Mouse (Mus musculus) intestine, embryonic 15.5 days (tissue): Measurements from ENCODE around the gene Nnmt. TPM values are rescaled to one million over a fixed set of nuclear protein-coding genes. Genes with fewer than 3 reads are reported as not detected.

Experiments used
- ATAC-seq: fragments of 200-750 bp; cut with Nextera tagmentation; 2 replicates; pipeline ENCODE4 v1.8.0; 2017; ENCODE audit warnings: moderate TSS enrichment, moderate library complexity
- H3K27ac ChIP-seq: fragments of 300-500 bp; sonication (generic); 2 replicates; pipeline ENCODE4 v1.5.1; 2015; ENCODE audit warnings: mild to moderate bottlenecking, inconsistent platforms
- H3K27me3 ChIP-seq: fragments of 300-500 bp; sonication (generic); replicated peaks from 2 replicates; pipeline ENCODE4 v1.6.1; 2015; ENCODE audit warnings: inconsistent platforms
- H3K36me3 ChIP-seq: fragments of 300-500 bp; sonication (generic); 2 replicates; pipeline ENCODE4 v1.6.1; 2015; ENCODE audit warnings: inconsistent platforms
- H3K4me1 ChIP-seq: fragments of 300-500 bp; sonication (generic); replicated peaks from 2 replicates; pipeline ENCODE4 v1.6.1; 2015; ENCODE audit warnings: inconsistent platforms
- H3K4me2 ChIP-seq: fragments of 300-500 bp; sonication (generic); replicated peaks from 2 replicates; pipeline ENCODE4 v1.6.1; 2015; ENCODE audit warnings: mild to moderate bottlenecking, inconsistent platforms
- H3K4me3 ChIP-seq: fragments of 300-500 bp; sonication (generic); replicated peaks from 2 replicates; pipeline ENCODE4 v1.5.1; 2015; ENCODE audit warnings: inconsistent platforms
- H3K9ac ChIP-seq: fragments of 300-500 bp; sonication (generic); 2 replicates; pipeline ENCODE4 v1.6.1; 2015; ENCODE audit warnings: inconsistent platforms
- H3K9me3 ChIP-seq: fragments of 300-500 bp; sonication (generic); 2 replicates; pipeline ENCODE4 v1.6.1; 2016; ENCODE audit warnings: inconsistent platforms
- WGBS: fragments of 180-500 bp; shearing (Covaris S2); methylation state at CpG from one replicate; pipeline ENCODE4 v1.1.7; 2015; 5-methylcytosine and 5-hydroxymethylcytosine counted together
- polyA plus RNA-seq: library from polyadenylated mRNA; unstranded; fragments of >200 nt; fragmentation: Nextera tagmentation; extraction: Ambion mirVana; gene quantifications from 2 replicates; pipeline ENCODE4 v1.2.1, GENCODE M21; 2015

Nnmt gene
- polyA plus RNA-seq, 1 experiment from 2014 or later, result 3.5 TPM

GRCm38 (mm10) chr9:48596924-48597323 lies 8.0 kb downstream of the Nnmt start:
- no peak overlapping the region for H3K4me3 ChIP-seq
- no peak overlapping the region for H3K9ac ChIP-seq
- H3K27ac ChIP-seq, result no peak overlapping the region
- no peaks in the 10 kb centered on the region for H3K27me3 ChIP-seq
- 47% methylated on average over 11 of the region's 11 CpGs for whole genome bisulfite sequencing
- no peaks in the 10 kb centered on the region for H3K36me3 ChIP-seq
- H3K4me2 ChIP-seq, result no peak overlapping the region
- H3K9me3 ChIP-seq, result no peaks in the 10 kb centered on the region
- ATAC-seq, result no peak
- no peaks in the 10 kb centered on the region for H3K4me1 ChIP-seq

GRCm38 (mm10) chr9:48593915-48594314 lies 11.0 kb downstream of the Nnmt start:
- Histone ChIP-seq H3K36me3 (no peaks in the 10 kb centered on the region), H3K9ac (no peak overlapping the region), H3K27ac (no peak overlapping the region), H3K9me3 (no peaks in the 10 kb centered on the region), H3K4me2 (no peak overlapping the region), H3K27me3 (no peaks in the 10 kb centered on the region), H3K4me1 (no peaks in the 10 kb centered on the region), H3K4me3 (no peak overlapping the region)
- WGBS, result 67% methylated on average over 8 of the region's 8 CpGs
- ATAC-seq, result no peak

- Histone ChIP-seq H3K4me2 (no peak overlapping the region), H3K9ac (no peak overlapping the region), H3K4me1 (no peaks in the 10 kb centered on the region), H3K36me3 (no peaks in the 10 kb centered on the region), H3K9me3 (no peaks in the 10 kb centered on the region), H3K27me3 (no peaks in the 10 kb centered on the region), H3K4me3 (no peak overlapping the region), H3K27ac (no peak overlapping the region)
- no peak for ATAC-seq
- 83% methylated on average over 4 of the region's 4 CpGs for WGBS
These were observed 14.3 kb downstream of the Nnmt start for GRCm38 (mm10) chr9:48590606-48591005.

- Histone ChIP-seq H3K36me3 (no peaks in the 10 kb centered on the region), H3K4me3 (no peak overlapping the region), H3K27me3 (no peaks in the 10 kb centered on the region), H3K4me2 (no peak overlapping the region), H3K9me3 (no peaks in the 10 kb centered on the region), H3K9ac (no peak overlapping the region), H3K4me1 (no peaks in the 10 kb centered on the region), H3K27ac (no peak overlapping the region)
- ATAC-seq, result no peak
- 12% methylated on average over 4 of the region's 4 CpGs for WGBS
These were observed 18.6 kb downstream of the Nnmt start for GRCm38 (mm10) chr9:48586332-48586731.

- no peak for ATAC-seq
- WGBS, result 85% methylated on average over 1 of the region's 1 CpGs
- no peak overlapping the region for H3K4me3 ChIP-seq
These were observed 24.1 kb downstream of the Nnmt start for GRCm38 (mm10) chr9:48580808-48581207.

GRCm38 (mm10) chr9:48562388-48562787 lies 42.6 kb downstream of the Nnmt start:
- Histone ChIP-seq H3K4me2 (no peak overlapping the region), H3K27ac (no peak overlapping the region), H3K9me3 (no peaks in the 10 kb centered on the region), H3K4me3 (no peak overlapping the region), H3K27me3 (no peaks in the 10 kb centered on the region), H3K9ac (no peak overlapping the region), H3K36me3 (no peaks in the 10 kb centered on the region), H3K4me1 (no peaks in the 10 kb centered on the region)
- WGBS, result 91% methylated on average over 5 of the region's 5 CpGs
- ATAC-seq, result no peak

More at GRCm38 (mm10) chr9:48580808-48581207, 24.1 kb downstream of the Nnmt start:
- Histone ChIP-seq H3K4me1 (no peaks in the 10 kb centered on the region), H3K9ac (no peak overlapping the region), H3K36me3 (no peaks in the 10 kb centered on the region), H3K27me3 (no peaks in the 10 kb centered on the region), H3K27ac (no peak overlapping the region), H3K4me2 (no peak overlapping the region), H3K9me3 (no peaks in the 10 kb centered on the region)

- WGBS, result 27% methylated on average over 4 of the region's 4 CpGs
- Histone ChIP-seq H3K4me3 (no peak overlapping the region), H3K9me3 (no peaks in the 10 kb centered on the region), H3K27ac (no peak overlapping the region), H3K9ac (no peak overlapping the region), H3K4me1 (no peaks in the 10 kb centered on the region), H3K27me3 (no peaks in the 10 kb centered on the region), H3K4me2 (no peak overlapping the region), H3K36me3 (no peaks in the 10 kb centered on the region)
- ATAC-seq, result no peak
These were observed 45.3 kb downstream of the Nnmt start for GRCm38 (mm10) chr9:48559482-48560139.

GRCm38 (mm10) chr9:48558637-48559036 lies 46.3 kb downstream of the Nnmt start:
- 71% methylated on average over 4 of the region's 4 CpGs for WGBS
- no peaks in the 10 kb centered on the region for H3K9me3 ChIP-seq
- H3K9ac ChIP-seq, result no peak overlapping the region
- H3K4me2 ChIP-seq, result no peak overlapping the region
- H3K36me3 ChIP-seq, result no peaks in the 10 kb centered on the region
- no peak for ATAC-seq
- no peaks in the 10 kb centered on the region for H3K4me1 ChIP-seq
- H3K27ac ChIP-seq, result no peak overlapping the region
- no peak overlapping the region for H3K4me3 ChIP-seq
- H3K27me3 ChIP-seq, result no peaks in the 10 kb centered on the region

GRCm38 (mm10) chr9:48549056-48549455 lies 55.9 kb downstream of the Nnmt start:
- no peak overlapping the region for H3K9ac ChIP-seq
- H3K27ac ChIP-seq, result no peak overlapping the region
- 72% methylated on average over 2 of the region's 2 CpGs for WGBS
- no peaks in the 10 kb centered on the region for H3K4me1 ChIP-seq
- ATAC-seq, result no peak
- H3K4me3 ChIP-seq, result no peak overlapping the region
- H3K27me3 ChIP-seq, result no peaks in the 10 kb centered on the region
- no peaks in the 10 kb centered on the region for H3K9me3 ChIP-seq
- no peak overlapping the region for H3K4me2 ChIP-seq
- H3K36me3 ChIP-seq, result no peaks in the 10 kb centered on the region

GRCm38 (mm10) chr9:48547233-48547632 lies 57.7 kb downstream of the Nnmt start:
- no peak for ATAC-seq
- H3K9me3 ChIP-seq, result no peaks in the 10 kb centered on the region
- H3K27me3 ChIP-seq, result no peaks in the 10 kb centered on the region
- no peak overlapping the region for H3K9ac ChIP-seq
- H3K4me1 ChIP-seq, result no peaks in the 10 kb centered on the region
- H3K36me3 ChIP-seq, result no peaks in the 10 kb centered on the region
- no peak overlapping the region for H3K4me2 ChIP-seq
- no peak overlapping the region for H3K4me3 ChIP-seq
- H3K27ac ChIP-seq, result no peak overlapping the region

Other genes starting within 250 kb of the Nnmt start
- 109 and 119 TPM in 2 replicates for gene Rexo2, start 124.5 kb downstream of the Nnmt start, polyA plus RNA-seq
- gene Rbm7, start 109.9 kb downstream of the Nnmt start, polyA plus RNA-seq, result 105 and 121 TPM in 2 replicates
- gene Gm5617, start 109.7 kb downstream of the Nnmt start, polyA plus RNA-seq, result 27.8 and 30.2 TPM in 2 replicates
- 2.0 and 2.4 TPM in 2 replicates for gene Zbtb16, start 231.1 kb upstream of the Nnmt start, polyA plus RNA-seq